In genomic region chr5:36693651-36694050, GRCm38 (mm10) we compare ENCODE assay signal across 12 mouse cellular contexts. TPM values are rescaled to one million over a fixed set of nuclear protein-coding genes. Genes with fewer than 3 reads are reported as not detected.
A peak's percentile ranks its signal among the peaks of the same experiment; 100 is the strongest.
DNase-seq lines count a peak whose midpoint lies in the region; ATAC-seq and TF ChIP-seq lines count a peak whose summit lies in the region.
"Had no signal": no experiment of that assay in that cellular context is flagged by ENCODE, and none has a peak within 500 bp of the region (broad histone marks: within the 10 kb centered on the region; RNA-seq: fewer than 3 reads in every experiment).

No protein-coding gene starts in this region.

- 0 out of 2 replicates have a peak overlapping the region, but pooled peaks have one; percentile 2 for H3K4me3 ChIP-seq in forebrain, embryonic 12.5 days (replicated peaks)
- H3K4me3 ChIP-seq in forebrain, embryonic 10.5 days, result no peak overlapping the region
- H3K4me3 ChIP-seq in hindbrain, embryonic 15.5 days, result no peak overlapping the region
- H3K4me3 ChIP-seq in hindbrain, embryonic 12.5 days, result no peak overlapping the region
- H3K4me3 ChIP-seq in midbrain, embryonic 14.5 days (replicated peaks; ENCODE audit: low read depth, low read length), result no peak overlapping the region
- no peak overlapping the region for H3K4me3 ChIP-seq in midbrain, embryonic 15.5 days
- no peak overlapping the region for H3K4me3 ChIP-seq in myocyte

- no peak overlapping the region for H3K9ac ChIP-seq in forebrain, embryonic 12.5 days
- H3K9ac ChIP-seq in hindbrain, embryonic 15.5 days, result no peak overlapping the region
- H3K9ac ChIP-seq in hindbrain, embryonic 12.5 days, result no peak overlapping the region
- no peak overlapping the region for H3K9ac ChIP-seq in midbrain, embryonic 14.5 days (replicated peaks; ENCODE audit: low read length)
- no peak overlapping the region for H3K9ac ChIP-seq in midbrain, embryonic 15.5 days

- no peak for DNase-seq in forebrain, embryonic 10.5 days (ENCODE audit: extremely low spot score, low spot score)
- DNase-seq in midbrain, embryonic 14.5 days, result no peak
- no peak for DNase-seq in natural killer cell, adult 2 months (ENCODE audit: low spot score in 2 of 2)
- DNase-seq: adrenal gland, postnatal 36 days; embryo, embryonic 11 days; gastrocnemius, postnatal 10 days; kidney, adult 9 months had no signal

- H3K9me3 ChIP-seq in forebrain, embryonic 12.5 days, result no peaks in the 10 kb centered on the region
- H3K9me3 ChIP-seq in forebrain, embryonic 10.5 days, result no peaks in the 10 kb centered on the region
- no peaks in the 10 kb centered on the region for H3K9me3 ChIP-seq in hindbrain, embryonic 15.5 days
- no peaks in the 10 kb centered on the region for H3K9me3 ChIP-seq in hindbrain, embryonic 12.5 days (replicated peaks)
- H3K9me3 ChIP-seq in midbrain, embryonic 14.5 days (ENCODE audit: control insufficient read depth, low read length), result no peaks in the 10 kb centered on the region
- no peaks in the 10 kb centered on the region for H3K9me3 ChIP-seq in midbrain, embryonic 15.5 days

- H3K27me3 ChIP-seq in forebrain, embryonic 12.5 days, result no peaks in the 10 kb centered on the region
- no peaks in the 10 kb centered on the region for H3K27me3 ChIP-seq in forebrain, embryonic 10.5 days (ENCODE audit: poor library complexity, severe bottlenecking)
- H3K27me3 ChIP-seq in hindbrain, embryonic 15.5 days, result no peaks in the 10 kb centered on the region
- no peaks in the 10 kb centered on the region for H3K27me3 ChIP-seq in hindbrain, embryonic 12.5 days
- H3K27me3 ChIP-seq in midbrain, embryonic 14.5 days (ENCODE audit: control insufficient read depth, insufficient read depth, low read length), result no peaks in the 10 kb centered on the region
- no peaks in the 10 kb centered on the region for H3K27me3 ChIP-seq in midbrain, embryonic 15.5 days (replicated peaks)
- no peaks in the 10 kb centered on the region for H3K27me3 ChIP-seq in myocyte (ENCODE audit: control insufficient read depth, insufficient read depth, insufficient read length)

- H3K4me1 ChIP-seq in forebrain, embryonic 12.5 days, result peaks cover 18% of the 10 kb centered on the region
- H3K4me1 ChIP-seq in forebrain, embryonic 10.5 days, result peaks cover 30% of the 10 kb centered on the region
- peaks cover 28% of the 10 kb centered on the region for H3K4me1 ChIP-seq in hindbrain, embryonic 15.5 days (replicated peaks)
- H3K4me1 ChIP-seq in hindbrain, embryonic 12.5 days, result peaks cover 11% of the 10 kb centered on the region
- H3K4me1 ChIP-seq in midbrain, embryonic 14.5 days (ENCODE audit: control insufficient read depth, insufficient read depth, low read length), result peaks cover 11% of the 10 kb centered on the region
- H3K4me1 ChIP-seq in midbrain, embryonic 15.5 days, result peaks cover 29% of the 10 kb centered on the region

- H3K27ac ChIP-seq in forebrain, embryonic 12.5 days, result no peak overlapping the region
- H3K27ac ChIP-seq in forebrain, embryonic 10.5 days, result no peak overlapping the region
- no peak overlapping the region for H3K27ac ChIP-seq in hindbrain, embryonic 15.5 days (replicated peaks)
- no peak overlapping the region for H3K27ac ChIP-seq in hindbrain, embryonic 12.5 days
- no peak overlapping the region for H3K27ac ChIP-seq in midbrain, embryonic 14.5 days (replicated peaks; ENCODE audit: low read depth, low read length)
- H3K27ac ChIP-seq in midbrain, embryonic 15.5 days, result no peak overlapping the region

- no peak overlapping the region for H3ac ChIP-seq in myocyte (ENCODE audit: control insufficient read depth, insufficient read length)

- no peaks in the 10 kb centered on the region for H3K36me3 ChIP-seq in forebrain, embryonic 12.5 days (replicated peaks)
- H3K36me3 ChIP-seq in forebrain, embryonic 10.5 days (replicated peaks), result peaks cover 28% of the 10 kb centered on the region
- H3K36me3 ChIP-seq in hindbrain, embryonic 15.5 days, result no peaks in the 10 kb centered on the region
- no peaks in the 10 kb centered on the region for H3K36me3 ChIP-seq in hindbrain, embryonic 12.5 days
- no peaks in the 10 kb centered on the region for H3K36me3 ChIP-seq in midbrain, embryonic 14.5 days (ENCODE audit: control insufficient read depth, insufficient read depth, low read length)
- H3K36me3 ChIP-seq in midbrain, embryonic 15.5 days (replicated peaks), result no peaks in the 10 kb centered on the region
- peaks cover 5% of the 10 kb centered on the region for H3K36me3 ChIP-seq in myocyte (ENCODE audit: control insufficient read depth, insufficient read depth)

- no peak for ATAC-seq in forebrain, embryonic 12.5 days (ENCODE audit: low FRiP score)
- no peak for ATAC-seq in hindbrain, embryonic 15.5 days (ENCODE audit: low FRiP score, low read depth)
- no peak for ATAC-seq in hindbrain, embryonic 12.5 days (ENCODE audit: low FRiP score)
- no peak for ATAC-seq in midbrain, embryonic 14.5 days (ENCODE audit: low FRiP score, low TSS enrichment)
- no peak for ATAC-seq in midbrain, embryonic 15.5 days (replicated peaks)

- H3K4me2 ChIP-seq in forebrain, embryonic 12.5 days, result no peak overlapping the region
- H3K4me2 ChIP-seq in hindbrain, embryonic 15.5 days, result peak overlapping the region; percentile 25
- no peak overlapping the region for H3K4me2 ChIP-seq in hindbrain, embryonic 12.5 days (replicated peaks)
- H3K4me2 ChIP-seq in midbrain, embryonic 14.5 days (ENCODE audit: low read length), result peak overlapping the region; percentile 11; the same call in 1 of the 2 replicates
- no peak overlapping the region for H3K4me2 ChIP-seq in midbrain, embryonic 15.5 days
- peak overlapping the region; percentile 3 for H3K4me2 ChIP-seq in myocyte (ENCODE audit: low read depth)

- WGBS in forebrain, embryonic 12.5 days, result 85% methylated on average over 2 of the region's 2 CpGs
- 93% methylated on average over 2 of the region's 2 CpGs for WGBS in forebrain, embryonic 10.5 days
- WGBS in hindbrain, embryonic 15.5 days, result 91% methylated on average over 2 of the region's 2 CpGs
- WGBS in hindbrain, embryonic 12.5 days, result 93% methylated on average over 2 of the region's 2 CpGs
- 88% methylated on average over 2 of the region's 2 CpGs for WGBS in midbrain, embryonic 14.5 days
- WGBS in midbrain, embryonic 15.5 days, result 91% methylated on average over 2 of the region's 2 CpGs

- peaks cover 66% of the 10 kb centered on the region for H3K79me2 ChIP-seq in myocyte (ENCODE audit: control insufficient read depth, insufficient read depth)

- no peak for TF ChIP-seq POLR2A in myocyte (IDR thresholded peaks at IDR 0.05; ENCODE audit: insufficient read length, low read depth)

TF ChIP-seq in myocyte, 11 proteins besides CTCF, POLR2A, EP300 and RAD21:
- TF ChIP-seq E2F4 (IDR thresholded peaks at IDR 0.05; ENCODE audit: insufficient read depth) (no peak), MYOG (IDR thresholded peaks at IDR 0.05; ENCODE audit: control insufficient read depth in 1 of 3, insufficient read depth in 1 of 3, insufficient read length in 2 of 3, low read depth in 2 of 3) (no peak), SRF (IDR thresholded peaks at IDR 0.05; ENCODE audit: control insufficient read depth, insufficient read length, low read depth) (no peak), CEBPB (IDR thresholded peaks at IDR 0.05; ENCODE audit: insufficient read depth, poor library complexity, severe bottlenecking) (no peak), POLR2AphosphoS2 (IDR thresholded peaks at IDR 0.05; ENCODE audit: insufficient read length, low read depth) (no peak), REST (IDR thresholded peaks at IDR 0.05; ENCODE audit: insufficient read depth, insufficient read length) (no peak), TCF12 (IDR thresholded peaks at IDR 0.05; ENCODE audit: insufficient read depth, poor library complexity, severe bottlenecking) (no peak), TCF3 (IDR thresholded peaks at IDR 0.05; ENCODE audit: insufficient read length, low read depth) (no peak), MYOD1 (IDR thresholded peaks at IDR 0.05; ENCODE audit: control insufficient read depth in 1 of 3, insufficient read length in 2 of 3, low read depth in 2 of 3) (no peak), USF1 (IDR thresholded peaks at IDR 0.05; ENCODE audit: low read depth) (no peak), MAX (IDR thresholded peaks at IDR 0.05; ENCODE audit: low read depth) (no peak)

RNA-seq across cellular contexts. Expression of gene D5Ertd579e, which starts 2.2 kb away (rescaled TPM):
- polyA plus RNA-seq in forebrain, embryonic 12.5 days (2016; fragmentation: Nextera tagmentation; extraction: Ambion mirVana), result 44.2 and 46.6 TPM in 2 replicates
- polyA plus RNA-seq in forebrain, embryonic 10.5 days (2016; fragmentation: Nextera tagmentation; extraction: Ambion mirVana), result 27.6 and 31.3 TPM in 2 replicates
- 33.3 and 33.6 TPM in 2 replicates for polyA plus RNA-seq in hindbrain, embryonic 15.5 days (2015; fragmentation: Nextera tagmentation; extraction: Ambion mirVana)
- polyA plus RNA-seq in hindbrain, embryonic 12.5 days (2016; fragmentation: Nextera tagmentation; extraction: Ambion mirVana), result 41.8 and 43.3 TPM in 2 replicates
- polyA plus RNA-seq in midbrain, embryonic 14.5 days (2014; fragmentation: Nextera tagmentation; extraction: Ambion mirVana), result 38.8 and 53.7 TPM in 2 replicates
- polyA plus RNA-seq in midbrain, embryonic 15.5 days (2015; fragmentation: Nextera tagmentation; extraction: Ambion mirVana), result 40.3 and 44.0 TPM in 2 replicates
- 12.3 TPM for polyA plus RNA-seq in myocyte (2012; fragmentation: generic; extraction: Trizol)

RNA-seq across cellular contexts. Expression of gene Bloc1s4, which starts 54.8 kb away (rescaled TPM):
- polyA plus RNA-seq in forebrain, embryonic 12.5 days (2016; fragmentation: Nextera tagmentation; extraction: Ambion mirVana), result 25.3 TPM in 2 replicates
- polyA plus RNA-seq in forebrain, embryonic 10.5 days (2016; fragmentation: Nextera tagmentation; extraction: Ambion mirVana), result 19.7 and 20.6 TPM in 2 replicates
- polyA plus RNA-seq in hindbrain, embryonic 15.5 days (2015; fragmentation: Nextera tagmentation; extraction: Ambion mirVana), result 27.8 and 28.0 TPM in 2 replicates
- polyA plus RNA-seq in hindbrain, embryonic 12.5 days (2016; fragmentation: Nextera tagmentation; extraction: Ambion mirVana), result 28.0 and 29.2 TPM in 2 replicates
- 28.6 and 28.8 TPM in 2 replicates for polyA plus RNA-seq in midbrain, embryonic 14.5 days (2014; fragmentation: Nextera tagmentation; extraction: Ambion mirVana)
- 27.9 and 31.3 TPM in 2 replicates for polyA plus RNA-seq in midbrain, embryonic 15.5 days (2015; fragmentation: Nextera tagmentation; extraction: Ambion mirVana)
- polyA plus RNA-seq in myocyte (2012; fragmentation: generic; extraction: Trizol), result 20.3 TPM

Comparison
In these comparisons a context has a peak if more than half of its experiments do, and no peak if none do; other contexts are left out.
1. H3K4me2 ChIP-seq: peak in hindbrain, embryonic 15.5 days (single experiment), midbrain, embryonic 14.5 days (single experiment) and myocyte (single experiment); none in forebrain, embryonic 12.5 days (single experiment), hindbrain, embryonic 12.5 days (single experiment) and midbrain, embryonic 15.5 days (single experiment).